Mouse (Mus musculus): ENCODE results near the gene Ccl11.

Ccl11 gene

DNA sequence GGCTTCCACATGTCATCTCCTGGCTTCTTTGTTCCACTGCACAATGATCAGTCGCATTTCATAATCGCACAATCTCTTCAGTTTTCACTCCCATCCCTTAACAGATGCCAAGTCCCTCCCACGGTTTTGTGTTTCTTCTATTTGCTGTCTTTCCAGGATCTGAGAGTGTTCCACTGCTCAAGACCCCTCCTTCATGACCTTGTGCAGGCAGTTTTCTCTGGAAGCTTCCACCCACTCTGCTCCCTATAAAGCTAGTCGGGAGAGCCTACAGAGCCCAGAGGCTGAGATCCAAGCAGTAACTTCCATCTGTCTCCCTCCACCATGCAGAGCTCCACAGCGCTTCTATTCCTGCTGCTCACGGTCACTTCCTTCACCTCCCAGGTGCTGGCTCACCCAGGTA, at the start of gene Ccl11:
Gene Ccl11 (plus strand): TSS at position 178 of the 400 bp plus-strand sequence.
- DNase-seq (ENCODE audit: extremely low spot score) = no peak

DNA sequence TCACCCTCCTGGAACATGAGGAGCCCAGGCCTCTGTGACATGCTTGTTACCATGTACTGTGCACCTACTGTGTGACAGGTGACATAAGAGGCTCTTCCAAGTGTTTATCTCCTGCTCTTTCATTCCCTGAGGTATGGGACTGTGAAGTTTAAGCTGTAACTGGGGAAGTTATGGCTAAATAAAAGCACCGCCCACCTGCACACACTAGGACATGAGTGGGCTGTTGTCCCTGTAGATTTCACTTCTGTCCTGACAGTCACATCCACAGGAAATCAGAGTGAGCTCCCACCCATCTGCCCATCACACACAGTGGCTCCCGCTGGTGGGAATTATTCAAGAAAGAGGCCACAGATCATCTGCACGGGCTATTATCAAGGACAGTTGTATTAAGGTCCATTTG, 47.5 kb upstream of the Ccl11 start:
- no peak for DNase-seq (ENCODE audit: extremely low spot score)

DNA sequence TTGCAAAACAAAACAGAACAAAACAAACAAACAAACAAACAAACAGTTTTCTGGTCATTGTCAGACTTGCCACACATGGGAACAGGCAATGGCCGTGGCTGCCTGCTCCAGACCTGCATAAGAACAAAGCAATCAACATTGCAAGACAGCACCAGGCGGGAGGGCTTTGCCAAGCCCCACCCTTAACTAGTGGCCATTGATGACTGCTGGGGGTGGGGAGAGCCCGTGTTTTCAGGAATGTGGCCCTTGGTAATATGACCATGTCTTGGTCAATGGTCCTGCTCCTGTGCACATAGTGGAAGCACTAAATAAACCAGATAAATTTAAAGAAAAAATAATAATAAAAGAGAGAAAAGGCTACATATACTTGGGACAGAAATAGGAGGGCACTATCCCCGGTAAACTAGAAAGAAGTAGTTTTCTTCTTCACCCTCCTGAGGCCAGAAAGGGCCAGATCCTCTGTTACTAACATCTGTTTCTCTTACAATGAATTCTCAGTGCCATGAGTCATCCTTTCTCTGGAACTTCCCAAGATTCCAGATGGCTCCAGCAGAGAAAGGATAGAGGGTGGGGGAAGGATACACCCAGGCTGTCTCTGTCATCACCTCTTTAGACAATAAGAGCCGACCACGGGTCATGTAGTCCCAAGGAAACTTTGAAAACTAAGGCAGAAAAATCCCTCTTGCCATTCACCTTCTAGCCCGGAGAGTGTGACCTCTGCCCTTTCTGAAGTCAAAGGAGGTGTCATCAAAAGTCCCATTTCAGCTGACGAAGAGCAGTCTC, 46.0 kb upstream of the Ccl11 start:
- DNase-seq (ENCODE audit: extremely low spot score) = no peak

DNA sequence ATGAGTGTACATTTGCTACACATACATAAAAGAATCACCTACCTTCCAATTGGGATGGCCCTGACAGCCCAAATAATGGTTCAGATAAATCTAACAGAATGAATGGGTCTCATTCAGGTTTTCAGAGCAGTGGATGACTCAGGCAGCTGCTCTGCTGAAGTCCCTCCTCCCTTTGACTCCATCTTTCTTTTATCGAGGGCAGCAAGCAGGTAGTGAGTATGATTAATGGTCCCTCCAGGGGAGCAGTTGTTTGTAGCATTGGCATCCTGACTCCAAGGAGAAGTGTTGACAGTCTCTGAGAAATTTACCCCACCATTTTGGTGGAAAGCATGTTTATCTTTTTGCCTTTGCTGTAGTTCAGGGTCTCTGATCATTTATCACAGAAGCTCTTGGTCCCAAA, 43.9 kb upstream of the Ccl11 start:
- no peak for DNase-seq (ENCODE audit: extremely low spot score)

DNA sequence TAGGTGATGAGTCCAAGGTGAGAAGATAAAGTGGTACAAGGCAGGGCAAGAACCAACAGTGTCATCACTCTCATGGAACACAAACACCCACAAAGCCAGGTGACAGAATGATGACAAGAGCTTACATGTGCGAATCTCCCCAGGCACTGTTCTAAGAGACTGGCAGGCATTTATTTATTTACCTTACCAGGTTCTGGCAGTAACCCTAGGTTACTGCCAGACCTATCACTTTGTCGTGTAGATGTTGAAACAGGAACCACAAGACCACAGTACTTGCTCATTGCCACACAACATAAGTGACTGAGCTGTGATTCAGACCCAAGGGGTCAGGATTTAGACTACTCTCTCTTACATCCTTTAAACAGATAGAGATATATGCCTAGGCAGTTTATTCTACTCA, 42.6 kb upstream of the Ccl11 start:
- no peak for DNase-seq (ENCODE audit: extremely low spot score)

DNA sequence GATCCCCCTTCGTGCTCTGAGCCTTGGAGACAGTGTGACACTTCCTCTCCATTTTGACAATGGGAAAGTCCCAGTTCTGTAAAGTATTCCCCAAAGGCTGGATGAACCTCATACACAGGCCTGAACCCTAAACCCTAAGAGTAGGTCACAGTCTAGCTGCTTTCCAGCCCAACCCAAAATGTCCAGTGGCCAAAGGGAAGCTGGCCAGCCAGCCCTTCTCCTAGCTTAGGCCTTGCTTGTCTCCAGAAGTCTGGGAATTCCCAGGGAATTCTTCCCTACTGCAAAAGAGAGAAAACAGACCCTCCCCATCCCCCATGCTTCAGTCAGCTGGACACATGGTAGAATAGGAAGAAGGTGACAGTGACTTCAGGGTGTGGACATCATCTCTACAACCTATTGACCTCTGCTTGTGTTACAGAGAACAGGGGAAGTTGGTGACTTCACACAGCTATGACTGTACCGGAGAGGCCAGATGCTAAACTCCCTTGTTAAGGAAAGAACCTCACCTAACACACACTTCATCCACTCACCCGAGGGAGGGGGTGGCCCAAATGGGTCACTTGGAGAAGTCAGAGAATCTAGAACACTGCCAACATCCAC, 41.3 kb upstream of the Ccl11 start:
- no peak for DNase-seq (ENCODE audit: extremely low spot score)

DNA sequence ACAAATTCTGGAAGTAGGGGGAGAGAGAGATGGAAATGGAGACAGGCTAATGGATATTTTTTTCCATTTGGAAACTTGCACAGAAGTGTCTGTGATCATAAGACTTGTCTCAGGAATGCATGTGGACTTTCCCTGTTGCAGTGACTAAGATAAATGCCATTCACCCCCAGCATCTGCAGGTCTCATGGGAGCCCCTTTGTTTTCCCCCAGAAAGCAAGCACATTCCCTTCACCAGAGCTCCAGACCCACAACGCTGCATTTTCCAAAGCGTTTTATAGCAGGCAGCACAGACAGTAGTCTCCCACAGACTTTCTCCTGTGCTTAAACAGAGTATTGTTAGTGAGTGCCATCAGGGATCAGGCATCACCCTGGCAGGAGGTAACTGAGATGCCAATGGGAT, 38.2 kb upstream of the Ccl11 start:
- DNase-seq (ENCODE audit: extremely low spot score) = no peak

DNA sequence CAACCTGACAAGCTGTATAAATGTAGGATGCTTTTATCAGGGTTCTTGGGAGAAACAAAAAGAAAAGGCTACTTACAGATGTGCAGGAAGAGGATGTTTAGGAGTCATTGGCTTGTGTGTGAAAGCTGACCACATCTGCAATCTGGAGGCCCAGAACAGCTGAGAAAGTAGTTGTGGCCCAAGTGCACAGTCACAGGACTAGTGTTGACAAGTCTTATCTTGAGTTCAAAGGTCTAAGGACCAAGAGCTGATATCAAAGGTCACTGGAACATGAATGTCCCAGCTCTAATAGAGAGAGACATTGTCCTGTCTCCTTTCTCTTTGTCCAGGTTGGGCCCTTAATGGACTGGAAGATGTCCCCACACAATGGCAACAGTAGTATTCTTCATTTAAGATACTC, 37.8 kb upstream of the Ccl11 start:
- DNase-seq (ENCODE audit: extremely low spot score) = no peak

DNA sequence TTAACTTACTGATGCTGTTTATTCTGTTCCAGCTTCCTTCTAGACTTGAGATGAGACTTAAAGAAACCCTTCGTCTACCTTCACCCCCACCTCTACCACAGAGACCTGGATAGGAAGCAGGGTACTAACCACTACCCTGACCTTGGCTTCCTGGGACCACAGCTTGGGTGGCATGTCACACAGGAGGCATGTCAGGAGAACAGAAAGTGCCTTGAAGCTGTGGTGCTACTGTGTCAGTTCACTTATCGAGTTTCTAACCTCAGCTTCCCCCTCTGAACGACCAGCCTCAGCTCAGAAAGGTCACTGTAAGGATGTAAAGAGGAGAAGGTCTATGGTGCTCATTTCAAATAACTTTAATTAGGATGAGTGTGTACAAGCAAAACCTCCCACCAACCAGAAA, 36.2 kb upstream of the Ccl11 start:
- DNase-seq (ENCODE audit: extremely low spot score) = no peak

DNA sequence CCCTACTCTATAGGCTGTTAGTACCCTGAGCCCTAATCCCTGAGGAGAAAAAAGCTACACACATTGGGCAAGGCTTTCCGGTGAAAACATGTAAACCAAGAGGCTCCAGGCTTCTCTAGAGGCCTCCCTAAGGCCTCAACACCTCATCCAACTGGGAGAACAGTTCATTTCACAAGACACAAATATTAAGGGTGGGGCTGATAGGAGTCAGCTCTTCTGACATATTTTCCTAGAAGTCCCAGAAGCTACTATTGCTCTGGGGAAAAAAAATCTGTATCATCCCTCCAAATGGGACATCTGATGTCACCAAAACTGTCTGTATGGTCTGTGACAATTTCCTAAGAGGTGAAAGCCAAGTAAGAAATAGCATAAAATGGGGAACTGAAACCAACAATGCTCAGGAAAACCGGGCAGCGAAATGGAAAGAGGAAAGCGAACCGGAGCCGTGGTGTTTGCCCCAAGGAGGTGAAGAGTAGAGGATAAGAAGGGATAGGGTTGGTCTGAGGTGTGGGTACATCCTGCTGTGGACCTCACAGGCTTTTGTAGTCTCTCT, 35.0 kb upstream of the Ccl11 start:
- no peak for DNase-seq (ENCODE audit: extremely low spot score)

DNA sequence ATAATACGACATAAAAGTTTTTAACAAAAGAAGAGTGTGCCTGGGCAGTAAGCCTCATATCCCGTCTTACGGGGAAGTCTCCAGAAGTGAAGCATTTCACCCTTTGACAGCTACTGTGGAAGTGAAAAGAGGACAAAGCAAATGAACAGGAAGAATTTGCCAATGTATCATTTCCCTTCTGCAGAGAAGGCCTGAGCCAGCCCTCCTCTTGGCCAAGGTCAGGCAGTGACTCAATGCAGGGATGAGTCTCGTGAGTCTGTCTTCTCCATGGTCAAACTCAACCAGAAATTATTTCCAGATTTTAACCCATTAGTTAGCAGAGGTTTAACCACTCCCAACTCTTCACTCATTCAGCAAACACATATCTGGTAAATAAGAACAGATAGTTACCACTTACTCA, 33.9 kb upstream of the Ccl11 start:
- DNase-seq (ENCODE audit: extremely low spot score) = no peak

DNA sequence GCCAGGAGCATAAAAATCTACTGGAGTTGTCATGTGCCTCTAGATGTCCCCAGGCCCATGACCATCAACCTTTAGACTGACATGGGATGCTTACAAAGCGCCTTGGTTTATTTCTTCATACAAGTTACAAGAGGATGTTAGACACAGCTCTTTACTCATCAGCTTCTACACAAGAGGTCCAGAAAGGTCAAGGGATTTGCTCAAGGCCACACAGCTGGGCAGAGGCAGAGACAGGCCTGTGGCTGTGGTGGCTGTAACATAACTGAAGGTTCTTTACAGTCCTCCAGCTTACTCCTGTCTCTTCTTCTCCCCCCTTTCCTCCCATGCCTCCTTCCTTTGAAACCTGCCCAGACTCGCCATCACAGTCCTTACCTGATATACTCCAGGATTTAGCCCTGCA, 27.5 kb upstream of the Ccl11 start:
- no peak for DNase-seq (ENCODE audit: extremely low spot score)

DNA sequence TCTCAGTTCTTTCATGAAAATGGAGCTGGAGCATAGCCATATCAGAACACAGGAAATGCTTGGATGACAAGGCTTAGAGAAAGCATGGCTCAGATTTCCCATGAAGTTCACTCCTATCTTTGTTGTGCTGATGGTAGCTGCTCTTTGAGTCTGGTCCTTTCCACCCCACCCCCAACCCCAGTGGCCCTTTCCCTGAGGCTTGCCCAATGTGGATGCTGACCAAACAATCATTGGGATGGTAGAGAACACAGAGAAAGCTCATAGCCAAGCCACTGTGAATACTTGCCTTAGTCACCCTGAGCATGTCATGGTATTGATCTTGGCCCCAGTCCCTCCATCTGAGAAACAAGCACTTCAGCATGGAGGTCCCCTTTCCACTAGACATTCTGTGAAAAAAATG, 25.5 kb upstream of the Ccl11 start:
- DNase-seq (ENCODE audit: extremely low spot score) = no peak

DNA sequence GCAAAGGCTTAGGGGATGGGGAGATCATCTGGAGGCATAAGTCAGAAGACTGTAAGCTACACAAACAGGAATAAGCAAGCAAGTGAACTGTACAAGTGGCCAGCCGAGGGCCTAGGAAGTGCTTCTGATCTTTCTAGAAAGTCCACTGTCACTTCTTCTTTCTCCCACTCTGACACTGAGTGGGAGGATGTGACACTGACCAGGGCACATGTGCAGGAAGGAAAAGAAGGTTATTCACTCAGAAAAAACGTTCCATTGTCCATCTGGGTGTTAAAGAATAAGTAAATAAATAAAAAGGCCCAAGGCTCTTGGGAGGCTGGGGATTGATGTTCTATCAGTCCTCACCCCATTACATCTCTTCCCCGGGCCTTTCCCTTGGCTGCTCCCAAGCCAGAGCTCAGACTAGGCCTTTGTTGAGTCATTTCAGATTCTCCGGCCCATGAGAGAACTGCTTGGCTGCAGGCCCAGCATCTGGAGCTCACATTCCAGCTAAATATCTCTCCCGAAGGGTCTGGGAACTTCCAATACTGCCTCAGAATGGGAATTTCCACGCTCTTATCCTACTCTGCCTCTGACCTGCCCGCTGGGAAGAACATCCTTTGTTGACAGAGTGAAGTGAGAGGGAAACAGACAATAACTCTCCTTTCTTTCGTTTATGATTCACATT, 24.8 kb upstream of the Ccl11 start:
- no peak for DNase-seq (ENCODE audit: extremely low spot score)

DNA sequence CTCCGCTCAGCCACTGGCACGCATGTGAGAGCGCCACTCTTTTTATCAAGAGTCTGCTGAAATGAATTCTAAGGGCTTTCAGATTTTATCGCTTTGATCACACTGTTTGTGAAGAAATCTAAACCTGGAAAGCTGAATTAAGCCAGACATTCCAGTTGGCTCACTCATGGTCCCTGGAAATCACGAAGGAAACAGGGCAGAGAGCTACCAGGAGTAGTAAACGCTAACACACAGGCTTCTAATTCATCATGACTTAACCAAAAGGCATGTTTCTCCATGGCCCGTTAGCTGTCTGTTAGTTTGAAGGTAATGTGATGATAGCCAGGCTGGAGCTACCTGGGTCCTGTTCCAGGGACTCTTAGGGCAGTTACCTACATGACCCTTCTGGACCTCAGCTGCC, 23.2 kb upstream of the Ccl11 start:
- no peak for DNase-seq (ENCODE audit: extremely low spot score)

DNA sequence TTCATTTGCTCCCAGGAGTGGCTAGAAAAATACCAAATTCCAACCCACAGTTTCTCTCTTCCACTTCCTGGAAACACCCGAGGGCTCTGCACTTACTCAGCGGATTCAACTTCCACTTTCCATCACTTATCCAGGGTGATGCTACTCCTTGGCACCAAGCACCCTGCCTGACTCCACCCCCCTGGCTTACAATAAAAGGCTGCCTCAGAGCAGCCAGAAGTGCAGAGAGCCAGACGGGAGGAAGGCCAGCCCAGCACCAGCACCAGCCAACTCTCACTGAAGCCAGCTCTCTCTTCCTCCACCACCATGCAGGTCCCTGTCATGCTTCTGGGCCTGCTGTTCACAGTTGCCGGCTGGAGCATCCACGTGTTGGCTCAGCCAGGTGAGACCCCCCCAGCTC, 22.3 kb upstream of the Ccl11 start, which contains the start of gene Ccl2:
Gene Ccl2 (plus strand): TSS at position 216 of the 400 bp plus-strand sequence.
- no peak for DNase-seq (ENCODE audit: extremely low spot score)

DNA sequence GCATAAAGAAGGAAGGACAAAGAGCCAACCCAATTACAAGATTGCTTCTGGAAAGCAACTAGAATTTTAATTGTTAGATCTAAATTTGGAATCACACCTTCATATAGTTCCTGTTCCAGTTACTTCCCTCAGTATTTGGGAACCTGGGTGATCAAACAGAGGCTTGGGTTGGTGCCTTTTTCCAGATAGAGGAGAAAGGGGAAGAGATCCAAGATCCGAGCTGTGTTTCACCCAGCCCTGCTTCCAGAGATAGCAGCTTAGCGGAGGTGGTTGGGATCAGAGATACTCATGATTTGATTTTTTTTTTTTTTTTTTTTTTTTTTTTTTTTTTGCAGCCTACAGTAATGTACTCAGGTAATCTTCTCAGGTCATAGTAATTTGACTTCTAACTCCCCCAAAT, 21.8 kb upstream of the Ccl11 start:
- DNase-seq (ENCODE audit: extremely low spot score) = no peak

DNA sequence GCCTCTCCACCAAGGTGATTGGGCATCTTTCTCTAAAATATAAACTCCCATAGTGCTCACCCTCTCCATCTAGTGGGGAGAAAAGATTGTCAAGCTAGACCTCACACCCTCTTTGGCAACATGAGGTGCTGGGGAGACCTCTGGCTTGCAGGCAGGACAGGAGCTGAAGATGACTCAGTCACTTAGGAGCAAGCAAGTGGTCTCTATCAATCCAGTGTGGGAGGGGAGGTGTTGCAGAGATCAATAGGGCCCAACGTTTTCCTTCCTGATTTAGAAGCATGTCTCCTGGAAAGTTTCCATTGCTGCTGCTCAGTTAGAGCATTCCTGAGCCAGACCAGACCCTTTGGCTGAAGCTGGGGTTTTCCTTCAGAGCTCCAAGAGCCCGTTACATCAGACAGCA, 19.1 kb upstream of the Ccl11 start, which contains the start of gene Gm17268:
Gene Gm17268 (minus strand): TSS at position 28 of the 400 bp plus-strand sequence.
- no peak for DNase-seq (ENCODE audit: extremely low spot score)

DNA sequence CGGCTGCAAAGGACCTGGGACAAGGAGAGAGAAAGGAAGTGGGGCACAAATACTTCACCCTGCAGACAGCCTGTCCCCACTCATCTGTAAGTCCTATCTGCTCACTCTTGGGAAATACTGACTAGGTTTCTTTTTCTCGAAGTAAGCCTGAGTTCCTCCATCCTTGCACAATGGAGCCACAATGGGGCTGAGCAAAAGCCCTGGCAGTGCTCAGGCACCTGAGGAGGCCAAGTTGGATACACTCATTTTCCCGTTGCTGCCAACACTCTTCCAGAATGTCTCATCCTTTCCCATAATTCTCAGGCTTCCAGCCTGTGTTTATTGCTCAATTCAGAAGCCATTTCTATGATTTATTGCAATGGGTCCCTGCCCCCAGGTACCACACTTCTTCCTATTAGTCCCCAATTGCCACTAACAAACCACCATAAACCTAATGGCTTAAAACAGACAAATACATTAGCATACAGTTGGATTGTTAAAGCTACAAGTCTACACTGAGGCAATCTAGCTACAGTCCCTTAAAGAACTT, 18.4 kb upstream of the Ccl11 start:
- no peak for DNase-seq (ENCODE audit: extremely low spot score)

DNA sequence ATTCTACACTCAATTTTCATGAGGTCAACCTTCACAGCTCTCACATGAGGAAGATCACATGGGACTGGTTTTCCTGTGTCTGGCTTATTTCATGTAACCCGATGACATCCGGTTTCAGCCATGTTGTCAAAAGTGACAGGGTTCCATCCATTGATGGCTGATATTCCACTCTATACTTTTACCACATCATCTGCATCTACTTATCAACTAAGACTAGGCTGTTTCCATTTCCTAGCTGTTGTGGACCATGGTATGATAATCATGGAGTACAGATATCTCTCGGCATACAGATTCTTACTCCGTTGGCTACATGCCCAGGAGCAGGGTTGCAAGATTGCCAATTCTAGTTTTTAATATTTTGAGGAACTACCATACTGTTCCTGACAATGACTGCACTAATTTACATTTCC, 15.9 kb upstream of the Ccl11 start:
- DNase-seq (ENCODE audit: extremely low spot score) = no peak

DNA sequence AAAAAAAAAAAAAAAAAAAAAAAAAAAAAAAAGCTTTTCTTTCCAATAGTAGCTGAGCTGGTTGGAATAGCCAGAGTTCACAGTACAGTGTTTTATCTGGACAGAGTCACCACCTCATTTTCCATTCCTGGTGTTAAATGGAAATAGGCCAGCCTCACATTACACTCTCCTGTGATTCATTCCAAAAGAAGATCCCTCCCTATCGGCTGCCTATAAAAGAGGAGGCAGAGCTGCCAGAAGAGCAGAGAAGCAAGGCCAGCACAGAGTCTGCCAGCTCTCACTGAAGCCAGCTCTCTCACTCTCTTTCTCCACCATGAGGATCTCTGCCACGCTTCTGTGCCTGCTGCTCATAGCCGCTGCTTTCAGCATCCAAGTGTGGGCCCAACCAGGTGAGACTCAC, 12.2 kb upstream of the Ccl11 start, which contains the start of gene Ccl7:
Gene Ccl7 (plus strand): TSS at position 242 of the 400 bp plus-strand sequence.
- DNase-seq (ENCODE audit: extremely low spot score) = no peak

DNA sequence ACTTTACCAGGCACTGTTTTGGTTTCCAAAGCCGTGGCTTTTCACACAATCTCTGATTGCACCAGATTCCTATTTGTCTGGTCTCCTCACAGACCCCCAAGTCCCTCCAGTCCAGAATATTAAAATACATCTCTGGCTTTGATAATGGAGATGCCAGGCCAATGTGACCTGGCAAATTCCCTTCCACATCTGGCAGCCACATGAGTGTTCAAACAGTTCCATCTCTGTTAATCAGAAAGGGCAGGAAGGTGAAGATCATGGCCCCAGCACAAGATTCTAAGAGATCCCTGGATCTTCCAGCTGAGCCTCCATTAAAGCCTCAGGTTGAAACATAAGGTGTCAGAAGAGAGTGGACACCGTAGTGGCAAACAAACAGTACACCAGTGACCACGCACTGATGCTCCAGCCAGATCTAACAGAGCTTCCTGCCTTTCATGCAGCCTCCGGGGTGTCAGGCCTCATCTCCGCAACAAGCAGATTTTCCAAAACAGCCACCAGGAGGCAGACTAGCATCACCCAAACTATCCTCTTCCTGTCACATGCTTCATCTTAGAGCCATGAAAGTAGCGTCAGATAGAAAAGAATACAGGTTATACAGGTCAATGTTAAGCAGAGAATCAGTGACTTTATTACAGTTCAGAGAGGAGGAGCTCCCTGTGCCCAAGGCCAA, 9.7 kb upstream of the Ccl11 start:
- DNase-seq (ENCODE audit: extremely low spot score) = peak; percentile 57

All from embryo, embryonic 9.5 days (tissue).